Mouse (Mus musculus): ENCODE measurements around the gene Zfp689. TPM values are rescaled to one million over a fixed set of nuclear protein-coding genes. Genes with fewer than 3 reads are reported as not detected.

The Zfp689 gene
- polyA plus RNA-seq, 1 experiment from 2014 or later: 1.4 TPM

GRCm38 (mm10) chr7:127476855-127477254 lies 27.9 kb upstream of the Zfp689 start:
- H3K27me3 ChIP-seq (ENCODE audit: insufficient read depth, low read length): no peaks in the 10 kb centered on the region

GRCm38 (mm10) chr7:127476336-127476735 lies 27.4 kb upstream of the Zfp689 start:
- no peak for TF ChIP-seq CTCF (IDR thresholded peaks at IDR 0.05; ENCODE audit: low read depth)
- no peak for TF ChIP-seq EP300 (IDR thresholded peaks at IDR 0.05; ENCODE audit: low read depth)
- ATAC-seq: no peak
- WGBS (ENCODE audit: insufficient replicate concordance): 89% methylated on average over 11 of the region's 11 CpGs
- Histone ChIP-seq H3K27me3 (ENCODE audit: insufficient read depth, low read length) (no peaks in the 10 kb centered on the region), H3K9ac (replicated peaks) (no peak overlapping the region), H3K9me3 (ENCODE audit: low read length) (no peaks in the 10 kb centered on the region), H3K27ac (ENCODE audit: low read depth) (peak overlapping the region; percentile 95), H3K4me3 (ENCODE audit: low read depth, low read length) (no peak overlapping the region), H3K4me1 (ENCODE audit: insufficient read depth) (peaks cover 31% of the 10 kb centered on the region), H3K36me3 (replicated peaks; ENCODE audit: insufficient read depth, low read length) (peaks cover 48% of the 10 kb centered on the region), H3K4me2 (ENCODE audit: low read depth, low read length) (peak overlapping the region; percentile 78; the same call in 1 of the 2 replicates)
- DNase-seq: no peak

More at GRCm38 (mm10) chr7:127476855-127477254, 27.9 kb upstream of the Zfp689 start:
- Histone ChIP-seq H3K4me1 (ENCODE audit: insufficient read depth) (peaks cover 34% of the 10 kb centered on the region), H3K4me3 (ENCODE audit: low read depth, low read length) (peak overlapping the region; percentile 97), H3K9ac (replicated peaks) (peak overlapping the region; percentile 60), H3K36me3 (replicated peaks; ENCODE audit: insufficient read depth, low read length) (peaks cover 48% of the 10 kb centered on the region), H3K4me2 (ENCODE audit: low read depth, low read length) (peak overlapping the region; percentile 78), H3K9me3 (ENCODE audit: low read length) (no peaks in the 10 kb centered on the region), H3K27ac (ENCODE audit: low read depth) (peak overlapping the region; percentile 95)
- TF ChIP-seq CTCF (IDR thresholded peaks at IDR 0.05; ENCODE audit: low read depth) (no peak), EP300 (IDR thresholded peaks at IDR 0.05; ENCODE audit: low read depth) (no peak)
- ATAC-seq (no peak), DNase-seq (no peak)
- 71% methylated on average over 4 of the region's 4 CpGs for WGBS (ENCODE audit: insufficient replicate concordance)

- ATAC-seq (no peak), DNase-seq (no peak)
- WGBS (ENCODE audit: insufficient replicate concordance): 89% methylated on average over 11 of the region's 11 CpGs
- Histone ChIP-seq H3K27me3 (ENCODE audit: insufficient read depth, low read length) (no peaks in the 10 kb centered on the region), H3K9me3 (ENCODE audit: low read length) (no peaks in the 10 kb centered on the region), H3K9ac (replicated peaks) (no peak overlapping the region), H3K4me3 (ENCODE audit: low read depth, low read length) (no peak overlapping the region), H3K4me1 (ENCODE audit: insufficient read depth) (peaks cover 20% of the 10 kb centered on the region), H3K27ac (ENCODE audit: low read depth) (no peak overlapping the region), H3K36me3 (replicated peaks; ENCODE audit: insufficient read depth, low read length) (peaks cover 41% of the 10 kb centered on the region), H3K4me2 (ENCODE audit: low read depth, low read length) (no peak overlapping the region)
- TF ChIP-seq EP300 (IDR thresholded peaks at IDR 0.05; ENCODE audit: low read depth) (no peak), CTCF (IDR thresholded peaks at IDR 0.05; ENCODE audit: low read depth) (no peak)
These were observed 26.3 kb upstream of the Zfp689 start for GRCm38 (mm10) chr7:127475186-127475740.

GRCm38 (mm10) chr7:127474378-127475070 lies 25.6 kb upstream of the Zfp689 start:
- H3K36me3 ChIP-seq (replicated peaks; ENCODE audit: insufficient read depth, low read length): peaks cover 41% of the 10 kb centered on the region
- no peak overlapping the region for H3K4me2 ChIP-seq (ENCODE audit: low read depth, low read length)
- no peaks in the 10 kb centered on the region for H3K27me3 ChIP-seq (ENCODE audit: insufficient read depth, low read length)
- no peak overlapping the region for H3K27ac ChIP-seq (ENCODE audit: low read depth)
- no peak for DNase-seq
- no peak overlapping the region for H3K4me3 ChIP-seq (ENCODE audit: low read depth, low read length)
- WGBS (ENCODE audit: insufficient replicate concordance): 80% methylated on average over 6 of the region's 6 CpGs
- H3K4me1 ChIP-seq (ENCODE audit: insufficient read depth): peaks cover 17% of the 10 kb centered on the region
- H3K9ac ChIP-seq (replicated peaks): no peak overlapping the region
- H3K9me3 ChIP-seq (ENCODE audit: low read length): no peaks in the 10 kb centered on the region
- no peak for TF ChIP-seq EP300 (IDR thresholded peaks at IDR 0.05; ENCODE audit: low read depth)
- TF ChIP-seq CTCF (IDR thresholded peaks at IDR 0.05; ENCODE audit: low read depth): no peak
- no peak for ATAC-seq

- TF ChIP-seq CTCF (IDR thresholded peaks at IDR 0.05; ENCODE audit: low read depth) (peak; percentile 38; the same call in 1 of the 2 replicates), EP300 (IDR thresholded peaks at IDR 0.05; ENCODE audit: low read depth) (no peak)
- Histone ChIP-seq H3K27me3 (ENCODE audit: insufficient read depth, low read length) (no peaks in the 10 kb centered on the region), H3K27ac (ENCODE audit: low read depth) (no peak overlapping the region), H3K36me3 (replicated peaks; ENCODE audit: insufficient read depth, low read length) (peaks cover 41% of the 10 kb centered on the region), H3K9me3 (ENCODE audit: low read length) (no peaks in the 10 kb centered on the region), H3K4me3 (ENCODE audit: low read depth, low read length) (no peak overlapping the region), H3K4me1 (ENCODE audit: insufficient read depth) (peaks cover 19% of the 10 kb centered on the region), H3K9ac (replicated peaks) (no peak overlapping the region), H3K4me2 (ENCODE audit: low read depth, low read length) (no peak overlapping the region)
- DNase-seq: no peak
- 86% methylated on average over 5 of the region's 5 CpGs for WGBS (ENCODE audit: insufficient replicate concordance)
- ATAC-seq: no peak
These were observed 24.7 kb upstream of the Zfp689 start for GRCm38 (mm10) chr7:127473705-127474104.

GRCm38 (mm10) chr7:127472060-127472459 lies 23.1 kb upstream of the Zfp689 start:
- H3K36me3 ChIP-seq (replicated peaks; ENCODE audit: insufficient read depth, low read length): peaks cover 53% of the 10 kb centered on the region
- DNase-seq: no peak
- no peak for TF ChIP-seq CTCF (IDR thresholded peaks at IDR 0.05; ENCODE audit: low read depth)
- TF ChIP-seq EP300 (IDR thresholded peaks at IDR 0.05; ENCODE audit: low read depth): no peak
- no peaks in the 10 kb centered on the region for H3K9me3 ChIP-seq (ENCODE audit: low read length)
- H3K27me3 ChIP-seq (ENCODE audit: insufficient read depth, low read length): no peaks in the 10 kb centered on the region
- peak overlapping the region; percentile 71 for H3K4me3 ChIP-seq (ENCODE audit: low read depth, low read length)
- peaks cover 18% of the 10 kb centered on the region for H3K4me1 ChIP-seq (ENCODE audit: insufficient read depth)
- peak overlapping the region; percentile 92 for H3K9ac ChIP-seq (replicated peaks)
- peak overlapping the region; percentile 96 for H3K4me2 ChIP-seq (ENCODE audit: low read depth, low read length)
- ATAC-seq: no peak
- H3K27ac ChIP-seq (ENCODE audit: low read depth): peak overlapping the region; percentile 100
- WGBS (ENCODE audit: insufficient replicate concordance): 5% methylated on average over 7 of the region's 7 CpGs

Measured in liver, postnatal 0 days (tissue).